Mouse (Mus musculus): ENCODE measurements around the gene Prkca.

- no peak for TF ChIP-seq CTCF (IDR thresholded peaks at IDR 0.05; ENCODE audit: extremely low read depth, insufficient read depth, low read length)
- no peak for TF ChIP-seq POLR2A (IDR thresholded peaks at IDR 0.05; ENCODE audit: extremely low read depth, insufficient read depth, low read length)
These were observed 8.2 kb downstream of the Prkca start for GRCm38 (mm10) chr11:108335536-108335935.
